Mouse (Mus musculus): ENCODE measurements around the gene Ehbp1l1.

Gene Ehbp1l1

DNA sequence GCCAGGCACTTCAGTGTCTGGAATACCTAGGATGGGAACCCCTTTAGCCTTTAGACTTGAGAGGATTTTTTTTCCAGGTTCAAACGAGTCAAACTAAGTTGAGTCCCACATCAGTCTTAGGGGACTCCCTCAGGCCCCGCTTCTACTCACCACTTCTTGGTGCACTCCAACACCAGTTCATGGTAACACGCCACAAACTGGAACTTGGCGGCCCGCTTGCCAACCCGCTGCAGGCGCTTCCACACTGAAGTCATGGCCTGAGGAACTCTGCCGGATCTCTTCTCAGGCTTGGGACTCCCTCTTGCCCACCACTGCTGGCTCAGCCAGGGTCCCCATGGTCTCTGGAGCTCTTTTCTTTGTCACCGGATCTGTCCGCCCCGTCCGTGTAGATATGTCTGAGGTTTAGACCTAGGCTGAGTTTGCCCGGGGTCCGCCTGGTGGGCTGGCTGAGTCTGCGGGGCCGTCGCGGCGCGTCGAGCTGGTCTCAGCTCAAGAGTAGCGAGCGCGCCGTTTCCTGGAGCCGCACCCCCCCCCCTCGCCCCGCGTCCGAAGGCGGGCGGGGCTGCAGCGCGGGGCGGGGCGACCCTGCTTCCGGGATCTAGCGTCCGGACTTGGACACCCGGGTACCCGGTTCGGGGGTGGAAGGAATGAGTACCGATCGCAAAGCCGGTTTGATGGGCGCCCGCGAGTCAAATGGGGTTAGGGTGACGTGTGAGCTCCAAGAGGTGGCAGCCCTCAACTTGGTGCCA lies at the start of gene Ehbp1l1:
Gene Ehbp1l1 (minus strand): TSS at position 551 of the 749 bp plus-strand sequence.
- ATAC-seq (ENCODE audit: low TSS enrichment): no peak

DNA sequence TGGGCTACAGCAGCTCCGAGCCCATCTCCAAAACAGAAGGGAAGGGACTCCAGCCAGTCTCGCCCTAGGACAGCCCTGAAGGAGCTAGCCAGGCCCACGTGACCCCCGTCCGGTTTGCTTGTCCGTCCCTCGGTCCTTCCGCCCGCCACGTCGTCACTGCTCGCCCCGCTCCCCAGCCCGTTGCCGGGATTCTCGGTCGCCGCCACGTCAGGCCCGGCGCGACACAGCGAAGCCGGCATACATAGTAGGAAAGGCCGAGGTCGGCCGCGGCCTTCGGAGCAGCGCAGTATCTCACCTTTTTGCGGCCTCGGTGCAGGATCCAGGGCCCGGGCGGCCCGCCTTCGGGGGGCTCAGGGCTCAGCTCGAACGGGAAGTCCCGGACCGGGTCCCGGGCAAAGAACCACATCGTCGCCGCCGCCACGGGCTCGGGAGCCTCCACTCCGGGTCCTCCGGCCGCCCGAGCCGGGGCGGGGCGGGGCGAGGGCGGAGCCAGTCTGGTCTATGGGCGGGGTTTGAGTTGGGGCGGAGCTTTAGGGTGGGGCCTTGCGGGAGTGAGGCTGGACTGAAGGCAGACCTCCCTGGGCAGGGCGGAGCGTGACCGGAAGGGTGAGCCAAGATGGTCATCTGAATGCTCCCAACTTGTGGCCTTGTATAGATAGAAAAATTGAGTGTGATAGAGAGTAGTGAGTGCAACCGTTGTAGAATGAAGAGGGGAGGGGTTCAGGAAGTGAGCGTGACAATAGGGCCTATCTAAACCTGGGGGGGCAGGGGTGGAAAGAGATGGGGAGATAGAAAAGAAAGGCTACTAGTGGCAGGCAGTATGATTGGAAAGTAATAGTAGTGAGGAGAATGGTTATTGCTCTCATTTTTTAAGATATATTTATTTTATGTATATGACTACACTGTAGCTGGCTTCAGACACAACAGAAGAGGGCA lies 45.1 kb upstream of the Ehbp1l1 start, which contains the start of gene Scyl1:
Gene Scyl1 (minus strand): TSS at position 495 of the 936 bp plus-strand sequence.
- peak; percentile 97 for ATAC-seq (ENCODE audit: low TSS enrichment)

GRCm38 (mm10) chr19:5770311-5770710 lies 44.2 kb upstream of the Ehbp1l1 start:
- ATAC-seq (ENCODE audit: low TSS enrichment): peak; percentile 2; the same call in 1 of the 2 replicates

GRCm38 (mm10) chr19:5767271-5767670 lies 41.2 kb upstream of the Ehbp1l1 start:
- ATAC-seq (ENCODE audit: low TSS enrichment): no peak

GRCm38 (mm10) chr19:5763163-5763562 lies 37.0 kb upstream of the Ehbp1l1 start:
- no peak for ATAC-seq (ENCODE audit: low TSS enrichment)

- ATAC-seq (ENCODE audit: low TSS enrichment): no peak
Measured at GRCm38 (mm10) chr19:5758878-5759403, 32.8 kb upstream of the Ehbp1l1 start.

GRCm38 (mm10) chr19:5756991-5757636 lies 31.0 kb upstream of the Ehbp1l1 start:
- ATAC-seq (ENCODE audit: low TSS enrichment): no peak

GRCm38 (mm10) chr19:5756321-5756985 lies 30.3 kb upstream of the Ehbp1l1 start:
- peak; percentile 98 for ATAC-seq (ENCODE audit: low TSS enrichment)

DNA sequence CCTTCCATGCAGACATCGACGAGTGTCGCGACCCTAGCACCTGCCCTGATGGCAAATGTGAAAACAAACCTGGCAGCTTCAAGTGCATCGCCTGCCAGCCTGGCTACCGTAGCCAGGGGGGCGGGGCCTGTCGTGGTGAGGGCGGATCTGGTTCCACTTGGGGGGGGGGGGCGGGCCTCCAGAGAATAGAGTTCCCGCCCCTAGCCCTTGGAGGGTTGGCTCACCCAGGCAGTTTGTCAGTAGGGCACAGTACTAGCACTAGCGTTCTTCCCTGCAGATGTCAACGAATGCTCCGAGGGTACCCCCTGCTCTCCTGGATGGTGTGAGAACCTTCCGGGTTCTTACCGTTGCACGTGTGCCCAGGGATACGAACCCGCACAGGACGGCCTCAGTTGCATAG lies 25.6 kb upstream of the Ehbp1l1 start:
- no peak for ATAC-seq (ENCODE audit: low TSS enrichment)

- no peak for ATAC-seq (ENCODE audit: low TSS enrichment)
Measured at GRCm38 (mm10) chr19:5750951-5751350, 24.8 kb upstream of the Ehbp1l1 start.

DNA sequence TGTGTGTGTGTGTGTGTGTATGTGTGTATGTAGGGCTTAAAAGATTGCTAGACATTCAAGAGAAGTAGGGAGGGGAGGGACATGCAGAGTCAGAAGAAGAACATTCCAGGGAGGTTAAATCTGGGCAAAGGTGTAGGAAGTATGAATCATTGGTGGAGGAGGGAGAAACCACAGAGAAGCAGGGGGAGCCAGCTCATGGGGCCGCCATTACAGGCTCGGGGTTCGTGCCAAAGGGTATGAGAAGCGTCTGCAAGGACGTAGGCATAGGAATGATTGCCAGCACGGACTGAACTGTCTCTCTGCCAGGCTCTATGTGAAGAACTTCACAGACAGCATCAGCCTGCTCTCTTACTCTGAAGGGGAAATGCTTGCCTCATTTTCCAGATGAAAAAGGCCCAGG lies 23.4 kb upstream of the Ehbp1l1 start:
- 0 out of 2 replicates have a peak, but pooled peaks have one; percentile 50 for ATAC-seq (ENCODE audit: low TSS enrichment)

- no peak for ATAC-seq (ENCODE audit: low TSS enrichment)
Measured at GRCm38 (mm10) chr19:5746907-5747363, 20.8 kb upstream of the Ehbp1l1 start.

DNA sequence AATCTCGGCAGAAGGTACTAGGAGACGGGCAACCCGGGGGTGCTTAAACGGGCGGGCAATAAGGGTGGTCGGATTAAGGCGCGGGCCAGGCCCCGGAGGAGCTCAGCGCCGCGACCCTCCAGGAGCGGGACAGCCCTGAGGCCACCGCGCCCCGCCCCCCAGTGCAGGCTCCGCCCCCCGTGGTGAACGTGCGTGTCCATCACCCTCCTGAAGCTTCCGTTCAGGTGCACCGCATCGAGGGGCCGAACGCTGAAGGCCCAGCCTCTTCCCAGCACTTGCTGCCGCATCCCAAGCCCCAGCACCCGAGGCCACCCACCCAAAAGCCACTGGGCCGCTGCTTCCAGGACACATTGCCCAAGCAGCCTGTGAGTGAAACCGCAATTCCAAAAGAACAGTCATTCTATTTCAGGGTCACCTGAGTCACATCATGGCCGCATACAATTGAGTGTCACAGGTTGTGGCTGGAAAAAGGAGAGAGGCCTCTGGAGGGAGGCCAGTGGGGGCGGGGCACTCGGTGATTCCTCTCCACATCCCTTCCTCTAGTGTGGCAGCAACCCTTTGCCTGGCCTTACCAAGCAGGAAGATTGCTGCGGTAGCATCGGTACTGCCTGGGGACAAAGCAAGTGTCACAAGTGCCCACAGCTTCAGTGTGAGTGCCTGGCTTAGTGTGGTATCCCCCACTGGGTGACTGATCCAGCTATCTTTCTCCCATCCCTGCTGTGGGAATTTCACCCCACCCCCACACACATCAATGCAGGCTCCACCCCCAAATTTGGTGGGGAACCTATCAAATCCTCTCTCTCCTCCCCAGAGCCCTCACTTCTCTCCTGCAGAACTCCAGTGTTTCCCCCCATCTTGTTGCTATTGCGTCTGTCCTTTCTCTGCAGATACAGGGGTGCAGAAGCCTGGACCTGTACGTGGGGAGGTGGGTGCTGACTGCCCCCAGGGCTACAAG lies 19.9 kb upstream of the Ehbp1l1 start:
- ATAC-seq (ENCODE audit: low TSS enrichment): no peak

DNA sequence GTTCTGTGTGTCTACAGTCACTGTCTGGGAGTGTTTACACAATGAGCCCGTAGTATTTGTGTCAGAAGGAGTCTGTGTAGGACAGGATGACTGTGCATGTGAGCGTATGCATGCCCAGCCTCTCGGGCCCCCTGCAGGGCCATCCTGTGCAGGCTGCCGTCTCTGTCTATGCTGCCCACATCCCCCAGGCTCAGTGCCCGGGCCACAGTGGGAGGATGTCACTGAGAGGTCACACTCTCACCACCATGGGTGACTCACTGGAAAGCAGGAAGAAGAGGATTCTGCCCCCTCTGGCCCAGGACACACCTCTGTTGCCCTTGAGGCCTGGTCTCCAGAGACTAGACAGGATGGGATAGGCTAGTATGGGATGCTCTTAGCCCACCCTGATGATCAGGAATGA lies 17.5 kb upstream of the Ehbp1l1 start:
- no peak for ATAC-seq (ENCODE audit: low TSS enrichment)

DNA sequence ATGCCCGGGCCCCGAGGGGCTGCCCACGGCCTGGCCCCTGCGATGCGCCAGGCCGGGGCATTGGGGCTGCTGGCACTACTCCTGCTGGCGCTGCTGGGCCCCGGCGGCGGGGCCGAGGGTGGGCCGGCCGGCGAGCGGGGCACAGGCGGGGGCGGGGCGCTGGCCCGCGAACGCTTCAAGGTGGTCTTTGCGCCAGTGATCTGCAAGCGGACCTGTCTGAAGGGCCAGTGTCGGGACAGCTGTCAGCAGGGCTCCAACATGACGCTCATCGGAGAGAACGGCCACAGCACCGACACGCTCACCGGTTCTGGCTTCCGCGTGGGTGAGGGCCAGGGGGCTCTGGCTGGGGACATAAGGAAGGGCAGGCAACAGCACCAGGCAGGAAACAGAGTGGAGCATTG lies 16.1 kb upstream of the Ehbp1l1 start:
- ATAC-seq (ENCODE audit: low TSS enrichment): peak; percentile 20; the same call in 1 of the 2 replicates

DNA sequence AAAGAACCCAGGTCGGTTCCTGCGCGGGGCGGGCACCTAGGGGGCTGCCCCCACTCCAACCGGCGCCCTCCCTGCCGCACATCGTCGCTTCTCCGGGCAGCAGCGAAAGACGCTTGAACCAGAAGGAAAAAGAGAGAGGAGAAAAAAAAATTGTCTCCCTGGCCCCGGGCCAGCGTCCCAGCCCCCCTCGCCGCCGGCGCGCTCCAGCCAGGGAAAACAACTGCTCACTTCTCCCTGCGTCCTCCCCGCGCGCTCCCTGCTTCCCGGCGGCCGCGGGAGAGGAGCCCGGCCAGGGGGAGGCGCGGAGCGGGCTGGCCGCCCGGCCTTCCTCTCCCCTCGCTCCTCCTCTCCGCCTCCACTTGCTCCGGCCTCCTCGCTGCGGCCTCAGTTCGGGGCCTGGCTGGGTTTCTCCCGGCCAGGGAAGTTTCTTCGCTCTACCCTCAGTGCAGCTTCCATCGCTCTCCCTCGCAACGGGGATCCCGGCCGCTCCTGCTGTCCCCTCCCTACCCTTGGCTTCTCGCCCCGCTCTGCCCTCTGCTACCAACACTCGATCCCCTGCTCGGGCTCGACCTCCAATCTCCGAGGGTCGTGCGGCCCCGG lies 15.6 kb upstream of the Ehbp1l1 start:
- peak; percentile 81 for ATAC-seq (ENCODE audit: low TSS enrichment)

DNA sequence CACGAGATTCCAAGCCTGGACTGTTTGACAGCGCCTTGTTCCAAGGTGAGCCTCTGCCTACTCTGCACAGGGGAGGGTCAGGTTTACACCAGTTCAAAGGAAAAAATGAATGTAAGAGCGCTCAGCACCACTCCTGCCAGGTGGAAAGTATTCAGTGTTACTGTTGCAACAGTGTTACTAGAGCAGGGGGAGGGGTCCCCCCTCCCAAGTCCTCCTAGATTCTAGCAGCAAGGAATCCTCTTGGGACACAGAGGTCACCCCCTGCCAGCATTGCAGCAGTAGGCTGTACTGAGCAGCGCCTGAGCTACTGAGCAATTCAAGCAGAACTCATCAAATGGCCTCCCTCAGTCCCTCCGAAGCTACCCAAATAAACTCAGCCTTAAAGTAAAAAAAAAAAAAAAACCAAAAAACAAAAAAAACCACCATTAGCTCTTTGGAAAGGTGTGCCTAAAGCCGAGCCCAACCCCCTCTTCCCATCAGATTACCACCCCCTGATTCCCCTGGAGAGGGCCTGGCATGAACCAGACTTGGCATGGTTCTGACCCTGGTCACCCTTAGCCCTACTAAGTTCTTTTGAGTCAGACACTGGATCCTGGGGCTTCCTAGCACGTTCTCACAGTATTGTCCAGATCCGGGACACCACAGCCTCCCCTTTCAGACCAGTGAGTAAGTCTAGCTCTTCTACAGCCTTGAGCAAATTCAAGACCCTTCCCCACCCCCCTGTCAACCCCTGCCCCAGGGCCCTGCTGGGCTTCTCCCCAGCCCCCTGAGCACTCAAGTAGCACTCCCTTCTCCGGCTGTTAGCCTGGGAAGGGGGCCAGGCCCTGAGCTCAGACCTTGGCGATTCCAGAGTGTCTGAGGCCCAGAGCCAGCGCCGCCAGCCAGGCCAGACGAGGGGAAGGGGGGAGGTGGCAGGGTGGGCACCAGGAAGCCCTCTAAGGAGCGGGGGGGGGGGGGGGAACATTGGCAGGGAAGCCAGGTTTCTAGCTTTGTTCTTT lies 14.5 kb upstream of the Ehbp1l1 start, which contains the start of gene Ltbp3:
Gene Ltbp3 (plus strand): TSS at position 585 of the 998 bp plus-strand sequence.
- no peak for ATAC-seq (ENCODE audit: low TSS enrichment)

- no peak for ATAC-seq (ENCODE audit: low TSS enrichment)
Measured at GRCm38 (mm10) chr19:5739446-5739845, 13.3 kb upstream of the Ehbp1l1 start.

All from frontal cortex, adult (tissue).